In genomic region chr17:48098528-48098890, GRCm38 (mm10) we compare ENCODE assay signal across 11 mouse cellular contexts. TPM values are rescaled to one million over a fixed set of nuclear protein-coding genes. Genes with fewer than 3 reads are reported as not detected.
A peak's percentile ranks its signal among the peaks of the same experiment; 100 is the strongest.
DNase-seq lines count a peak whose midpoint lies in the region; ATAC-seq and TF ChIP-seq lines count a peak whose summit lies in the region.
"Had no signal": no experiment of that assay in that cellular context is flagged by ENCODE, and none has a peak within 500 bp of the region (broad histone marks: within the 10 kb centered on the region; RNA-seq: fewer than 3 reads in every experiment).

No protein-coding gene starts in this region.

- H3K27me3 ChIP-seq in heart, embryonic 15.5 days, result peaks cover 68% of the 10 kb centered on the region
- H3K27me3 ChIP-seq in intestine, embryonic 15.5 days (replicated peaks), result peaks cover 45% of the 10 kb centered on the region
- peaks cover 68% of the 10 kb centered on the region for H3K27me3 ChIP-seq in myocyte (ENCODE audit: control insufficient read depth, insufficient read depth, insufficient read length)
- peaks cover 2% of the 10 kb centered on the region; the same call in 1 of the 2 replicates for H3K27me3 ChIP-seq in cerebellum, adult 2 months (ENCODE audit: control insufficient read depth, insufficient read depth, low read length)

- peak overlapping the region; percentile 5; the same call in 1 of the 2 replicates for H3K9ac ChIP-seq in heart, embryonic 15.5 days
- H3K9ac ChIP-seq in intestine, embryonic 15.5 days, result no peak overlapping the region

- H3K4me3 ChIP-seq in heart, embryonic 15.5 days, result peak overlapping the region; percentile 46
- H3K4me3 ChIP-seq in intestine, embryonic 15.5 days (replicated peaks), result peak overlapping the region; percentile 33
- H3K4me3 ChIP-seq in myocyte, result no peak overlapping the region
- no peak overlapping the region for H3K4me3 ChIP-seq in cerebellum, adult 2 months (replicated peaks; ENCODE audit: insufficient read depth, low read depth, low read length)
- H3K4me3 ChIP-seq: erythroblast, embryonic 14.5 days had no signal

- no peak overlapping the region for H3ac ChIP-seq in myocyte (ENCODE audit: control insufficient read depth, insufficient read length)

- peaks cover 43% of the 10 kb centered on the region for H3K4me1 ChIP-seq in heart, embryonic 15.5 days (replicated peaks)
- H3K4me1 ChIP-seq in intestine, embryonic 15.5 days (replicated peaks), result peaks cover 32% of the 10 kb centered on the region
- H3K4me1 ChIP-seq in cerebellum, adult 2 months (ENCODE audit: control insufficient read depth, insufficient read depth, low read length), result peaks cover 4% of the 10 kb centered on the region; the same call in 1 of the 2 replicates

- H3K79me2 ChIP-seq in myocyte (ENCODE audit: control insufficient read depth, insufficient read depth), result no peaks in the 10 kb centered on the region

- 1% methylated on average over 19 of the region's 19 CpGs for WGBS in heart, embryonic 15.5 days
- WGBS in intestine, embryonic 15.5 days, result under 1% methylated on average over 19 of the region's 19 CpGs
- 2% methylated on average over 19 of the region's 19 CpGs for WGBS in cerebellum, adult 2 months

- DNase-seq in heart, adult 9 months (ENCODE audit: low spot score in 2 of 2), result no peak
- DNase-seq in embryo, embryonic 10.5 days (ENCODE audit: low spot score), result peak; percentile 74
- DNase-seq in cerebellum, adult 2 months, result no peak
- DNase-seq in ovary, postnatal 10 days (ENCODE audit: low spot score), result no peak

- H3K36me3 ChIP-seq in heart, embryonic 15.5 days, result no peaks in the 10 kb centered on the region
- H3K36me3 ChIP-seq in intestine, embryonic 15.5 days, result no peaks in the 10 kb centered on the region
- H3K36me3 ChIP-seq in myocyte (ENCODE audit: control insufficient read depth, insufficient read depth), result no peaks in the 10 kb centered on the region
- H3K36me3 ChIP-seq: G1E had no signal

- no peak overlapping the region for H3K27ac ChIP-seq in heart, embryonic 15.5 days
- H3K27ac ChIP-seq in intestine, embryonic 15.5 days, result no peak overlapping the region
- no peak overlapping the region for H3K27ac ChIP-seq in cerebellum, adult 2 months (ENCODE audit: insufficient read depth, low read length)

- no peak for TF ChIP-seq CTCF in cerebellum, adult 2 months (IDR thresholded peaks at IDR 0.05; ENCODE audit: borderline replicate concordance, insufficient read depth, low read depth, low read length)

- peak overlapping the region; percentile 86 for H3K4me2 ChIP-seq in heart, embryonic 15.5 days
- peak overlapping the region; percentile 85 for H3K4me2 ChIP-seq in intestine, embryonic 15.5 days (replicated peaks)
- peak overlapping the region; percentile 30 for H3K4me2 ChIP-seq in myocyte (ENCODE audit: low read depth)

- no peak for ATAC-seq in heart, embryonic 15.5 days (replicated peaks; ENCODE audit: insufficient number of reproducible peaks, insufficient read depth, low FRiP score, low read depth)
- no peak for ATAC-seq in intestine, embryonic 15.5 days
- no peak for ATAC-seq in granulocyte monocyte progenitor cell, adult 5-6 weeks (replicated peaks; ENCODE audit: poor library complexity, severe bottlenecking)

- TF ChIP-seq POLR2A in myocyte (IDR thresholded peaks at IDR 0.05; ENCODE audit: insufficient read length, low read depth), result no peak
- no peak for TF ChIP-seq POLR2A in cerebellum, adult 2 months (IDR thresholded peaks at IDR 0.05; ENCODE audit: borderline replicate concordance, insufficient read depth, low read length)

- no peaks in the 10 kb centered on the region for H3K9me3 ChIP-seq in heart, embryonic 15.5 days (replicated peaks)
- peaks cover 2% of the 10 kb centered on the region; the same call in 1 of the 2 replicates for H3K9me3 ChIP-seq in intestine, embryonic 15.5 days

TF ChIP-seq in myocyte, 11 proteins besides CTCF, POLR2A, EP300 and RAD21:
- TF ChIP-seq SRF (IDR thresholded peaks at IDR 0.05; ENCODE audit: control insufficient read depth, insufficient read length, low read depth), result no peak
- TF ChIP-seq MYOG (IDR thresholded peaks at IDR 0.05; ENCODE audit: control insufficient read depth in 1 of 3, insufficient read depth in 1 of 3, insufficient read length in 2 of 3, low read depth in 2 of 3), result no peak
- TF ChIP-seq MAX (IDR thresholded peaks at IDR 0.05; ENCODE audit: low read depth), result no peak
- TF ChIP-seq TCF3 (IDR thresholded peaks at IDR 0.05; ENCODE audit: insufficient read length, low read depth), result no peak
- TF ChIP-seq POLR2AphosphoS2 (IDR thresholded peaks at IDR 0.05; ENCODE audit: insufficient read length, low read depth), result no peak
- TF ChIP-seq USF1 (IDR thresholded peaks at IDR 0.05; ENCODE audit: low read depth), result no peak
- TF ChIP-seq E2F4 (IDR thresholded peaks at IDR 0.05; ENCODE audit: insufficient read depth), result no peak
- TF ChIP-seq MYOD1 (IDR thresholded peaks at IDR 0.05; ENCODE audit: control insufficient read depth in 1 of 3, insufficient read length in 2 of 3, low read depth in 2 of 3), result no peak
- no peak for TF ChIP-seq TCF12 (IDR thresholded peaks at IDR 0.05; ENCODE audit: insufficient read depth, poor library complexity, severe bottlenecking)
- no peak for TF ChIP-seq REST (IDR thresholded peaks at IDR 0.05; ENCODE audit: insufficient read depth, insufficient read length)
- TF ChIP-seq CEBPB (IDR thresholded peaks at IDR 0.05; ENCODE audit: insufficient read depth, poor library complexity, severe bottlenecking), result no peak
TF ChIP-seq in myocyte: peak in this region for 0.

RNA-seq across cellular contexts. Expression of gene 1700067P10Rik, which starts 9.4 kb away (rescaled TPM):
- polyA plus RNA-seq in heart, embryonic 15.5 days (2015; fragmentation: Nextera tagmentation; extraction: Ambion mirVana), result not detected in 2 replicates
- polyA plus RNA-seq in intestine, embryonic 15.5 days (2015; fragmentation: Nextera tagmentation; extraction: Ambion mirVana), result not detected in 2 replicates
- polyA plus RNA-seq in myocyte (2012; fragmentation: generic; extraction: Trizol), result not detected
- 0.13 TPM in 2 replicates for polyA plus RNA-seq in cerebellum, adult 2 months (2012; rRNA removed)
- not detected in 2 replicates for total RNA-seq in granulocyte monocyte progenitor cell, adult 5-6 weeks (2014; fragmentation: Nextera tagmentation)
- total RNA-seq in granulocyte monocyte progenitor cell, adult 5-6 weeks (2017), result not detected in 2 replicates
- polyA plus RNA-seq: G1E had no signal

RNA-seq across cellular contexts. Expression of gene 9830107B12Rik, which starts 47.6 kb away (rescaled TPM):
- polyA plus RNA-seq in heart, embryonic 15.5 days (2015; fragmentation: Nextera tagmentation; extraction: Ambion mirVana), result not detected in 2 replicates
- polyA plus RNA-seq in intestine, embryonic 15.5 days (2015; fragmentation: Nextera tagmentation; extraction: Ambion mirVana), result 0.04 and 0.11 TPM in 2 replicates
- not detected for polyA plus RNA-seq in myocyte (2012; fragmentation: generic; extraction: Trizol)
- not detected in 2 replicates for polyA plus RNA-seq in cerebellum, adult 2 months (2012; rRNA removed)
- total RNA-seq in granulocyte monocyte progenitor cell, adult 5-6 weeks (2014; fragmentation: Nextera tagmentation), result 0.75 TPM in 1 of 2 replicates, not detected in the other
- total RNA-seq in granulocyte monocyte progenitor cell, adult 5-6 weeks (2017), result 0.88 and 1.3 TPM in 2 replicates
- polyA plus RNA-seq: erythroblast, embryonic 14.5 days; G1E; testis, adult 2 months had no signal

Comparison
In these comparisons a context has a peak if more than half of its experiments do, and no peak if none do; other contexts are left out.
1. H3K4me2 ChIP-seq: peak in every context shown above with its lines; median percentile 86 in heart, embryonic 15.5 days; 85 in intestine, embryonic 15.5 days; 30 in myocyte.
2. H3K4me3 ChIP-seq: peak in heart, embryonic 15.5 days (single experiment) and intestine, embryonic 15.5 days (single experiment); none in myocyte (single experiment) and cerebellum, adult 2 months (single experiment).